Mouse (Mus musculus): Measurements from ENCODE around the gene Stard5.

Stard5 gene

DNA sequence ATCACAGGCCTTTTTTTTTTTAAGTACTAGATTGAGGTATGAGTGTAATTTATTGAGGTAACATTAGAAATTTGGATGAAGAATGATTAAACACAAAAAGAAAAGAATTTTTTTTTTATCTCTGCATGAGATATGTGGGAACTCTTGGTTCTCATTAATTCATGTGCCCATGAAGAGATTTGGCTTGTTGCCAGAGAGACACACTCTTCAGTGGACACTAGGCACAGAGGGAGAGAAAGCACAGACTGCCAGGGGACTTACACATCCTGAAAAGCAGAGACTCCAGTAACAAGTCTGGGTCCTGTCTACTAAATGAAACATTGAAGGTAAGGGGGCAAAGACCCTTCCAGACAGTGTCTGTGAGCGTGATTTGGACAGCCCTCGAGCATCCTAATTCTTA is 4.0 kb downstream of the Stard5 start:
- DNase-seq, result no peak

DNA sequence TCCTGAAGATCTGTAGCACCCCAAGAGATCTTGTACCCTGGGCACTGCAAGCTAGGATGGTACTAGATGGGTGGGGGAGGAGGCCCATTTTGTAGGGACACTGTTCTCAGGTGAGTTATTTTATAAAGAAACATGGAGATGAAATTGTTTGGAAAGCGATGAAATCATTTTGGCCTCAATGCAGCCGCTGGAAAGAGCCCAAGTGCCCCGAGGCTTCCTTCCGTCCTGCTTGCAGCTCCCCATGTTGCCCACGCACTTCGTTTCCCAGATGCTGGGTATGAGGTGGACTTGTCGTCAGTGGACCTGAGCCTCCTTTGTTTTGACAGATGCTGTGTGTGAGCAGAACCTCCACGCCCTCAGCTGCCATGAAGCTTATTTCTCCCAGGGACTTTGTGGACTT is 4.7 kb downstream of the Stard5 start:
- DNase-seq, result peak; percentile 41 to 52

DNA sequence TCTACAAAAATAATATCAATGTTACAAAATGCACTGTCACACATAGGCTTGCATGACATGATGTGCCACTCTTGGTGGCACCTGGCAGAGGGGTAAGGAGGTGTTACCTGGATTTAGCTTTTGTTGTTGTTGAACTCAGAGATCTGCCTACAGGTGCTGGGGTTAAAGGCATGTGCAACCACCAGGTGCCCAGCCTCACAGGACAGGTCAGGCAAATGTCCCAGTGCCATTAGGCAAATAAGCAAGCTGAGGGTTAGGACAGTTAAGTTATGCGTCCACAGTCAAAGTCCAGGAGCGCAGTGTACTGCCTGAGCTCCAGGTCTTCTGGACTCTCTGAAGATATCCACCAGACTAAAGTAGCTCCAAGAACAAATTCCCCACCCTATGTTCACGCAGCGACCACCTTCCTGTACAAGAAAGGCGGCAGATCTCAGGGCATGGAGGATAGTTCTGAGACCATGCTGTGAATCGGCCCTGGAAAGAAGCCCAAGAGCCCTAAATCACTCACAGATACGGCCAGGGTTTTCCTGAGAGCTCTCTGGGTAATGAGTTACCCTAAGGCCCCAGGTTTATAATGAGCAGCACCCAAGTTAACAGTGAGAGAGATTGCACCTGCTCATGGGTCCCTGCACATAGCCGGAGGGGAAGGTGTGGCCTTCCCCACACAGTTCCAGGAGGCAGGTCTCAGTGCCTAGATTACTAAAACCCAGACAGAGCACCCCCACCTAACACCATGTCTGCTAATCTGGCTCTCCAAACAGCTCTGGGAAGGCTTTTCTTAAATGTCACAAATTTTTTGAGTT is 6.2 kb downstream of the Stard5 start:
- DNase-seq, result no peak

DNA sequence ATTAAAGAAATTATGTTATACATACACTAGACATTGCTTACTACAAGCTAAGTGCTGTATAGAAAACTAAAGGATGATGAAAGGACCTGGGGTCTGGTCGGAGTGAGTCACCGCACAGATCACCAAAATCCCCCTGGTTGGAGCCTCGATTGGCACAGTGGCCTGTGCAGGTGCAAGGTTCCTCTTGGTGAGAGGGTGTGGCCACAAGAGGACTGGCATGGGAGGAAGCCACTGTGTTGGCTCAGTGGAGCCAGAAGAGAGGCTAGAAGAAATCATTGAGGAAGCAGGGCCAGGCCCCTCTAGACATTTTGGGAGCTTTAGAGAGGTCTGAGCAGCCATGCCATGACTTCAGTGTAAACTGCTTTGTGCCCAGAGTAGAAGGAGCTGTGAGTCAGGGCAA is 7.3 kb downstream of the Stard5 start:
- no peak for DNase-seq

DNA sequence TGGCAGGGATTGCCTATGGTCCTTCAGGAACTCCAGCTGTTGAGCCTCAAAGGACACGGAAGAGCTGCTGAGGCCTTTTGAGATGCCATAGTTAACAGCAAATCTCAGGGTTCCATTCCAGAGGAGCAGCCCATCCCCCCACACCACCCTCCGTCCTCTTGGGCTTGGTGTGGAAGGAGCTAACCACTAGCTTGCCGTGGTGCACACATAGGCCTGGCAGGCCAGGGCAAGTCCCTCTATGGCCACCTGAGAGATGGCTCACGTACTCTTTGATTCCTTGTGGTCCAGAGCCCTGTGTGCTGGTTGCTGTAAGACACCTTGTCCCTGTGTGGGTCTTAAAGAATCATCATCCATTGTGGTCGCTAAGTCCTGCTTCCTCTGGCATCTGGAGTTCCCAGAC is 8.8 kb downstream of the Stard5 start:
- DNase-seq, result no peak

DNA sequence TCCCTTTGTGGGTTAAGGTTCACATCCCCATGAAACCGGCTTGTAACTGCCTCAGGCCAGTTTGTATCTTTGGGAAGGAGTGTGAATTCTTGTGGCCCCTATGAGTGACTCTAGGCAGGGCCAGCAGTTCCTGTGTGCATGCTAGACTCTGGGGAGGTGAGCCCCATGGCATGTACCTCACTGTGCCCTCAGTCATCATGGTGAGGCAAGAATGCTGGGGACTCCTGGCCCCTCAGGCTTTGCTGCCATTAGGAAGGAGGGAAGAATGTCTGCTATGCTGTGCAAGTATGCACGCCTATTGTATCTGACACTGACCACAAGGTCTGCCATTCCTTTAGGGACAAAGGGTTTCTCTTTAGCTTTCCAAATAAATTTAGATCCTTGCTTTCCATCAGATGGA is 9.4 kb downstream of the Stard5 start:
- no peak for DNase-seq

DNA sequence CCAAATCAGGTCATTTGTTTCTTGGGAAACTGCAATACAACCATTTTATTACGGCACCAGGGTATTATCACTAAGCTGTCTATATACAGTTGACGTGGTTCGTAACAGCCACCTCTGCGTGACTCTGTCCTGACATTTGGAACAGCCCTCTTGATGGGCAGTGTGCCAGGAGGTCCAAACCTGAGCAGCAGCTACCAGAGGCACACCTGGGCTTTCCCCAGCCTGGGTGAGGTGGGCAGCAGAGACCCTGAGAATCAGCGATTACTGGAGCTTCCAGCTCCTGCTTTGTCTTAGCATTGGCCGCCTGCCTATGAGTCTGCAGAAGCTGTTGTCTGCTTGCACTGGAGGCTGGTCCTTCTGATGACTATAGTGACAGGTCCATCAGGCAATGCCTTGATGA is 11.8 kb downstream of the Stard5 start:
- peak in 1 of 2 experiments; percentile 46 for DNase-seq

DNA sequence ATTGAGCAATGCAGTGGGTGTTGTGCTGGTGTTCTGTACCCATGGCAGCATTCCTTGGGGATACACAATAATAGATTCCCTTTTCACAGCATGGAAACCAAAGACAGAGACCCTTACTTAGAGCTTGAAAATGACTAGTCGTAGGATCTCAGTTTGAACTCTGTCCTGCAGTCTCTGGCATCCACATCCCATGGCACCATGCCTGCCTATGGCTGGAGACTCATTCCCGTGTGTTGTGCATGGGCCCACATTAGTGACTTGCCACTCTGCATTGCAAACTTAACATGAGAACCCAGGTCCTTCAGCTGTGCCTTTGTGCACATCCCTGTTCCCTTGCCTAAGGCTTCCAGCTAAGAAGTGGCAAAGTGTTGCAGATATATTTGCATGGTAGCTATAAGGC is 13.0 kb downstream of the Stard5 start:
- DNase-seq, result no peak

DNA sequence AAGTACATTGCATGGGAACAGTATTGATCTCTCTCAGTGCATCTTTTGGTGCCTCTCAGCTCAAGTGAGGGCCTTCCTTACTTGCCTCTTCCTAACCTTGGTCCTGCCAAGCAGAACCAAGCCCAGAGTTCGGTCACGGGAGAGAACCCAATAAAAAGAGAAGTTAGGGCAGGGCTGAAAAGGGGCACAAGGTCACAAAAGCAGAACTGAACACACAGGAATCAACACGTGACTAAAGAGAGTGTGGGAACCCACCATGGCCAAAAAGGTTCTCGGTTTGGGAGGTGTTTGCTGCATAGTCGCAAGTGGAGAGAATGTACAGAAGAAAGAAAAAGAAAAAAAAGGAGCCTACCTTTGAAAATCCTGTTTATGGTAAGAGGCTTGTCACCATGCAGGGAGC is 13.7 kb downstream of the Stard5 start:
- DNase-seq, result no peak

DNA sequence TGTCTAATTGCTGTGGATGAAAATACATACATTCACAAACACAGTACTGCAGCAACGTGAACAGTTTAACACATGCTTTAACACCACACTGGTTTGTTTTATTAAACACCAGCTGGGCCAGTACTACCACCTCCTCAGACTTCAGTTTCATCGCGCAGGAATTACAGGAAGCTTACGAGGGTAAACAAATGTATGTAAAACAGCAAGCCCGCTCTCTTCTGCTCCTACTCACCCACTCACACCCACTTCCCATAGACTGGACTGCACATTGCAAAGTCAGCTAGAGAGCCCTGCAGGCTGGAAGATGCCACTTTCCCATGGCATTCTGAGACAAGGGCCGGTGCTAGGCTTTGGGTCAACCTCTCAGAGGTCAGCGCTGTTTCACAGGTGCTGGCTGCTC is 17.0 kb downstream of the Stard5 start:
- no peak for DNase-seq

DNA sequence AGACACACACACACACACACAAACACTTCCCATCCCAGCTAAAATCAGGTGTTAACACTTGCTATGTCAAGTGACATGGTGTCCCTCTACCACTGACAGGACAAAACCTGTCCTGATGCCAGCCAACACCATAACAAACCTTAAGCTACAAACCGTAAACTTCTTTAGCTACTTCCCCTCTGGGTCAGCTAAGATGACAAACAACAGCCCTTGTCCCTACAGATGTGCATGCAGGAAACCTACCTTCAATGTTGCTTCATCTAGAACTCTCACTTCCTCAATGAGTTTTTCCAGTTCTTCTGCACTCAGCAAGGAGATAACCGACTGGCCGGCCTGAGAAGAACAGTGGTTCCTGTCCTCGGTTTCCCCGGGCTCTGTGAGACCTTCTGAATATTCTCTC is 18.9 kb downstream of the Stard5 start:
- no peak for DNase-seq

DNA sequence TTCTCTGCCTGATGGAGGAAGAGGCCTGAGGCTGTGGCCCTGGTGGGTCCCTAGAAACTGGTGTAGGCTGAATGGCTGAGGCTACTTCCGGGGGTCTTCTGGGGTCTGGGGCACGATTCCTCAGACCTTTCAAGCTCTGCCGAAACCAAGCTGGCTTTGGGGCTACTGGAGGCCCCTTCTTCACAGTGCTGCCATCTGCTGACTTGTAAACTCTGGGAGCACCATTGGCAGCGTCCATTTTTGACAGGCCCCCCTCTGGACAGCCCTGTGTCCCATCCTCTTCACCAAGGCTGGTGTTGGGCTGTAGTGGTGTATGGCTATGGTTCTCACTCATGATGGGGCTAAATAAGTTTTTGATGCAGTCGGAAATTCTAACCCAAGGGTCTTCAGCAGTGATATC is 20.7 kb downstream of the Stard5 start:
- DNase-seq, result no peak

DNA sequence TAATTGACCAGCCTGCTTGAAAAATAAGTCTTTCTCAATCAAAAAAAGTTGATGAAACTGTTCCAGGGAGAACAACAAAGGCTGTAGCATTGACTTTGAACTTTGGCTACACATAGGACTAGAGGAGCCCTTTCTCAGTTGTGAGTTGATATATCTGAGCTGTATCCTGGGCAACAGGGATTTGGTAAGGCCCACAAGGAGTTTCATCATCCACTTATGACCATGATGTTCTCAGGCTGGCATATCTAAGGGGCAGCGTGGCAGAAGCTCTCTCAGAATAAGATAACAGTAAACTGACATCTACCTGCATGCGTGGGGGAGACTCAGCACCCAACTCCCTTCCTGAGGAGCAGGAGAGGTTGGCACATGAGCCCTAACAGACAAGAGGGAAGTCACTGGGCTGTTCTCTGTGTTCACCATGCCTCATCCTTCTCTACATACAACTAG is 21.9 kb downstream of the Stard5 start:
- no peak for DNase-seq

DNA sequence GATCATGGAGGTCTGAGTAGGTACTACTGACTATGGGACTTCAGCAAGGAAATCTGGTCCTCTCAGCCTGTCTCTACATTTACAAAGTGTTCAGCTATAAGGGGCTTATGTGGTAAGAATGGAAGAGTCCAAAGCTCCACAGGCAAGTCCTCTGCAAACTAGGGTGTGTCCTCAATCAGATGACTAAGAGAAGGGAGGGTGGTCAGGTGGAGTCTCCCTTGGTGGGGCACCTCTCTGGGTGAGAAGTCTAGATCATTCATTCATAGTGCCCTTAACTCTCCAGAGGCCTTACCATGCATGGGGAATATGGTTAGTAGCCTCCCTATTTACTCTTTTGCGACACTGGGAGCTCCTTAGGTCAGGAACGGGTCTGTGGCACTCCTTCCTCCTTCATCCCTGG is 22.4 kb downstream of the Stard5 start:
- no peak for DNase-seq

DNA sequence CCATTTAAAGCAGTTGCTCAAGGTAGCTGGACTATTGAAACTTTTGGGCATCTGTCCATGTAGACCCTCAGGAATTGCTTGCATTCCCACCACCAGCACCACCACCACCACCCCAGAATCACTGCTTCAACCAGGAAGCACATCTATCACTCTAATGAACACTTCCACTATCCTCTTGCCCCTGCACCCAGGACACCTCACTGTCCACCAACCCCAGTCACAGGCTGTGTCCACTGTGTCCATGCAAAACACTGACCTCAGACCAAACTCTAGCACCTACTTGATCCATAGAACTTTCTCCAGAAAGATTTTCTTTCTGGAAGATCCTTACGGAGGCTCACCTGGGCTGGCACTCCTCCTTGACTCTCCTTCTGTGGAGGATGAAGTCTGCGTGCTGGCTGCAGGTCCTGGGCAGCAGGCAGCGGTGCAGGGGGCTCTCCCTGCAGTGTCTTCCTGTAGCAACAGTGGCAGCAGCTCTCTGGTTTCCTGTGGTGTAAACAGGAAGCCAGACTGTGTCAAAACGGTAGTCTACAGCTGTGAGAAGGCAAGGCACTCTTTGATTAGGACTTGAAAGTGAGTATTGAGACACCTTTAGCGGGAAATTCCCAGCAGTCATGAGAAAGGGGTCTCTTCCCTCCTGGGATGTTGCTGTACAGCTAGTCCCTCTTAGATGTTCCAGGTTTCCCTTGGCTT is 23.3 kb downstream of the Stard5 start:
- no peak for DNase-seq

DNA sequence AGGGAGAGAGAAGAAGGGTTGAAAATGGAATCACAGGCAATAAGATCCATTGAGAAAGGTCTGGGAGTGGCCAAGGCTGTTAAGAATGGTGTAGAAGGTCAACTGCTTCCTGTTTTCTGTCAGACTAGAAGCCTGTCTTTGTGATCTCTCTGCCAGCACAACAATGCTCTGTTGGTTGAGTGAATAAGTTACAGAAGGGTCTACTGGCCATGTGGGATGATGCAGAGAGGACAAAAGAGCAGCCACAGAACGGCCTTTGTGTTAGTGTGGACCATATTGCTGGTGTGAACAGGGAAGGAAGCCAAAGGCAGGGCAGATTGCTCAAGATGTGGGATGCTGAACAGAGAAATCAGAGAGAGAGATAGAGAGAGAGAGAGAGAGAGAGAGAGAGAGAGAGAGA is 27.0 kb downstream of the Stard5 start:
- DNase-seq, result no peak

DNA sequence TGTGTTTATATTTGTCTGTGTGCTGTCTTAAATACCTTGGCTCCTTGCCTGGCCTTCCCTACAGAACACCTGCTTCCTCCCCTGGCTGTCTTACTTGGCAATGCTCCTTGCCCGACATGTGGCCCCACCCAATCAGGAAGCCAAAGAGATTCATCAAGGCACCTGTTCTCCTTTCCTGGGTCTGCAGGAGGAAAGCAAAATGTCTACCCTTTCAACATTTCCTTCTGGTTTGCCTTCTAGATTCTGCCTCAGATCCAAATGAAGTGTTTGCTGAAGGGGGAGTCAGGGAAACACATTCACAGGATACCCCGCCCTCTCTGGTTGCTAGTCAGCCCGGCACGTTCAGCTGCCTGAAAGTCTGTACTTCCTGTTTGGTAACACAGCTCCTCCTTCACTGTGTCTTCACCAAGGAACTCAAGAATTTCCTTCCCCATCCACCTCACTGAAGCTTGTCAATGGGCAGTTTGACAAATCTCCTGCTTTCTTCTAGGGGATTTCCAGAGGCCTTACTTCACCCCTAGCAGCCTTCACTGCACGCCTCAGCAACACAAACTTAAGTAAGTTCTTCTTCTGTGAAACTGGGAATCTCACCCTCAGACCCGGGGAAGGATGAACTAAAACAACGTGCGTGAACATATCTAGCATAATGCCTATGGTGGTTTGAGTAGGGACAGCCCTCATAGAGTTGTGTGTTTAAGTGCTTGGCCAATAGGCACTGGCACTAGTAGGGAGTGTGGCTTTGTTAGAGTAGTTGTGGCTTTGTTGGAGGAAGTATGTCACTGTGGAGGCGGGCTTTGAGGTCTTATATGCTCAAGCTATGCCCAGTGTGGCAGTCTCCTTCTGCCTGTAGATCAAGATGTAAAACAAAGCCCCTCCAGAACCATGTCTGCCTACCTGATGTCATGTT is 27.7 kb downstream of the Stard5 start:
- peak; percentile 76 to 79 for DNase-seq

DNA sequence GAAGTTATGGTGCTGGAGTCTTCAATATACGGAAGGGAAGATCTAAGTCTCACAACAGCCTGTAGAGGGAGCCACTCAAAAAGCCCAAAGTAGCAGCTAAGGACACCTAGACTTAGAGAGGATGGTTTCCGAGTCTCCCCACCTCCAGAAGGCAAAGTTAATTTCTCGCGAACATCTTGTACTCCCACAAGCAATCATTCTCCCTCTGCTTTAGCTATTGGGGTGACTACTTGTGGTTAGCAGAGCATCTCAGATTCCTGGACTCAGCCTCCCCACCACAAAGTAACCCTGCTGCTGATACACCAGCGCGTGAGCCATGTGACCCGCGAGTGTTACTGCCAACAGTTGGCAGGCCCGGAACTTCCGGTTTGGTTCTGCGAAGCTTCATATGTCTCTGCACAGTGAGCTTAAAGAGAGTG is 28.5 kb downstream of the Stard5 start:
- DNase-seq, result peak; percentile 38

DNA sequence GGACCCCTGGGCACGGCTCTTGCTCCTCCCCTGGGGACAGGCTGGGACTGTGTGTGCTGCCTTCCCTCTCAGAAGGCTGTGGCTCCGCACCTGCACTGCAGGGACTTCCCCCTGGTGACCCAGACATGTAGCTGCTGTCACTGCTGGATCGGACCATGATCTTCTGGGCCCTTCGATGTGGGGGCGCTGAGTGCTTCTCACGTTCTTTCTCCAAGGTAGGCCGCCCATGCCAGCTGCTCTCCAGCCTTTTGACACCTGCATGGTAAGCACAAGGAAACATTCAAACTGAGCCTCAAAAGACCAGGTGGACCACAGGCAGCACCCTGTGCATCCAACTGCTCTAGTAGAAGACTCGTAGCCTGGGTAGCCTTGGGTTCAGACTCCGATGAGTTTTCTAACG is 29.3 kb downstream of the Stard5 start:
- DNase-seq, result no peak

DNA sequence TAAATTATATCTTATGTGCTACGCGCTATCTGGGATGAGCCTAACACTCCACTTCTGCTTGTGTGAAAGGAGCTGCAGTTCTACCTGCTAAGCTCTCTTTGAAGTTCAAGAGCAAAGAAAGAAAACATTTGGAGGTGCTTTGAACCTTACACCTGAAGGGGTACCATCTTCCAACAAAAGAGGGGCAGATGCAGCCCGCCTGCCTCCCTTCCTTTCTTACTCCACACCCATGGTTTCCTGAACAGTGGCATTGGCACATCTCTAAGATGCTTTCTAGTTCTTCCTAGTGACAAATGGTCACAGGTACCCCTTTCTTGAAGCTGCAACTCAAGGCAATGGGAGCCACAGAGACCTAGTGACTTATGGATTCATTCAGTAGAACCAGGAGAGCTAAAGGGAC is 30.0 kb downstream of the Stard5 start:
- DNase-seq, result no peak

DNA sequence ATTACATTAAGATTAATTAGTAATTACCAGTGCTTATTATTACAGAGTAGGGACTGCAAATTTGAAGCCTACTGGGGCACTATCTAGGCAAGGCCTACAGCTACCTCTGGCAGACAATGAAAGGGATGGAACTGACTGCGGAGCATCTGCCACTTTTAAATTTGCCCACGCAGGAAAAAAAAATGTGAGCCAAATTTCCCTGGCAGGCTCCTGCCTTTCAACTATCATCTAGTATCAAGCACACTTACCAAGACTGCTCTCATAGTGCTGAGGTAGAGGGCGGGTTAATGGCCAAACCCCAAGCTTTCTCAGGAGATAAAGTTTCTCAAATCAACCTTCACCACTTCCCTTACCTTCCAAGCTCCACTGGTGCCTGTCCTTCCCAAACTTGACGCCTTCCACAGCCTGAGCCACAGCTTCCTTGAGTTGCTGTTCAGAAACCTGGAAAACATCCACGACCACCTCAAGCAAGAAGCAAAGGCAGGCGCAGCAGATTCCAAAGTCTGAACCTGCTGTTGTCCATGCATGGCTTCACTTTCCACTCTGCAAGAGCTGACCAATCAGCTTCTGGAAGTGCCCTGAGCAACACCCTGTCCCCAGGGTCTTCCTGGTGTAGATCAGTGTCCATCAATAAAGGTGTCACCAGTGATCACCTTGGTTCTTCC is 31.1 kb downstream of the Stard5 start:
- peak; percentile 48 to 62 for DNase-seq

DNA sequence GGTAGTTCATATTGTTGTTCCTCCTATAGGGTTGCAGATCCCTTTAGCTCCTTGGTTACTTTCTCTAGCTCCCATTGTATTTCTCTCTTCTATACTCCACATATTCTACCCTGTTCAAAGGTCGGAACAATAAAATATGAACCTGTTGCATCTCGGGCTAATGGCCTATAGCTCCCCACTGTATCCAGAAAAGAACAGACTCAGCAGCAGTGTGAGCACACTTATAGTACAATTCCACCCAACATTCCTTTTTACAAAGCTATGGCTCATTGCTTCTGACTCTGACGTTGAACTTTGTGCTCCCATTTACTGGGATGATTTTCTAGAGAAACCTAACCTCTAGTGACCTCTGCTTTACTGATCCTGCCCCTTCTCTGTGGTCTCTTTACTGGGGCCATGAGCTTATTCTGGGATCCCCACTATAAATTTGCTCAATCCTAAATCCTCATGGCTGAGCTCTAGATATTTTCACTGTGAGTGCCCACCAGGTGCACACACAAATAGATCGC is 34.4 kb downstream of the Stard5 start:
- no peak for DNase-seq
